Mouse (Mus musculus): ENCODE measurements around the gene Rad18.

Rad18 gene

GRCm38 (mm10) chr6:112686485-112686884 is 10.0 kb downstream of the Rad18 start:
- peak in 1 of 2 experiments; percentile 17 for DNase-seq (ENCODE audit: low spot score in 2 of 2)

GRCm38 (mm10) chr6:112684065-112684464 is 12.4 kb downstream of the Rad18 start:
- DNase-seq (ENCODE audit: low spot score in 2 of 2) = no peak

- no peak for DNase-seq (ENCODE audit: low spot score in 2 of 2)
These were observed 64.4 kb downstream of the Rad18 start for GRCm38 (mm10) chr6:112632071-112632470.

GRCm38 (mm10) chr6:112630291-112630690 is 66.2 kb downstream of the Rad18 start:
- DNase-seq (ENCODE audit: low spot score in 2 of 2) = no peak

GRCm38 (mm10) chr6:112628301-112628700 is 68.2 kb downstream of the Rad18 start:
- no peak for DNase-seq (ENCODE audit: low spot score in 2 of 2)

GRCm38 (mm10) chr6:112622321-112622720 is 74.2 kb downstream of the Rad18 start:
- no peak for DNase-seq (ENCODE audit: low spot score in 2 of 2)

- no peak for DNase-seq (ENCODE audit: low spot score in 2 of 2)
These were observed 76.5 kb downstream of the Rad18 start for GRCm38 (mm10) chr6:112620027-112620426.

- no peak for DNase-seq (ENCODE audit: low spot score in 2 of 2)
These were observed 78.7 kb downstream of the Rad18 start for GRCm38 (mm10) chr6:112617728-112618318.

- DNase-seq (ENCODE audit: low spot score in 2 of 2) = no peak
These were observed 87.5 kb downstream of the Rad18 start for GRCm38 (mm10) chr6:112609027-112609426.

- DNase-seq (ENCODE audit: low spot score in 2 of 2) = no peak
These were observed 92.6 kb downstream of the Rad18 start for GRCm38 (mm10) chr6:112603866-112604265.

GRCm38 (mm10) chr6:112594971-112595370 is 101.5 kb downstream of the Rad18 start:
- DNase-seq (ENCODE audit: low spot score in 2 of 2) = no peak

GRCm38 (mm10) chr6:112587912-112588311 is 108.6 kb downstream of the Rad18 start:
- DNase-seq (ENCODE audit: low spot score in 2 of 2) = no peak

- DNase-seq (ENCODE audit: low spot score in 2 of 2) = no peak
These were observed 109.5 kb downstream of the Rad18 start for GRCm38 (mm10) chr6:112586999-112587398.

GRCm38 (mm10) chr6:112584961-112585360 is 111.5 kb downstream of the Rad18 start:
- no peak for DNase-seq (ENCODE audit: low spot score in 2 of 2)

- no peak for DNase-seq (ENCODE audit: low spot score in 2 of 2)
These were observed 114.5 kb downstream of the Rad18 start for GRCm38 (mm10) chr6:112582022-112582421.

GRCm38 (mm10) chr6:112577198-112577597 is 119.3 kb downstream of the Rad18 start:
- peak in 1 of 2 experiments; percentile 2 for DNase-seq (ENCODE audit: low spot score in 2 of 2)

GRCm38 (mm10) chr6:112574558-112574957 is 121.9 kb downstream of the Rad18 start:
- no peak for DNase-seq (ENCODE audit: low spot score in 2 of 2)

GRCm38 (mm10) chr6:112570413-112570812 is 126.1 kb downstream of the Rad18 start:
- no peak for DNase-seq (ENCODE audit: low spot score in 2 of 2)
